Comparison of ENCODE assay signal across 12 mouse cellular contexts in the genomic region with DNA sequence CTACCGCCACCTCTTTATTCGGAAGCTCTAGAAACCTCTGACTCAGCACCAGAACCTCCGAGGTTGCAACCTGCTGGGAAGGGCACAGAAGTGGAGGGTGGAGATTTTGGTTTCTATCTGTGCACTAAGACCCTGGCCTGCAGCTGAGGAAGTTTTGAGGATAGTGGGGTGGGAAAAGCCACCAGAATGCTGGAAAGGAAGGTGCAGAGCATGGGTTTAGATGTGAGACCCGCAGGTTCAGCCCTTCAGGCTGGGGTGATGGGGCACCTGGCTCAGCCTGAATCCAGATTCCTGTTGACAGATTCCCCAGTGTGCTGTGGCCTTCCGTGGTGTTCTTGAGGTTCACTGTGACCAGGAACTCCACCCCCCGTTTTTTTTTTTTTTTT. TPM values are rescaled to one million over a fixed set of nuclear protein-coding genes. Genes with fewer than 3 reads are reported as not detected.
DNase-seq lines count a peak whose midpoint lies in the region; ATAC-seq and TF ChIP-seq lines count a peak whose summit lies in the region.
"Had no signal": no experiment of that assay in that cellular context is flagged by ENCODE, and none has a peak within 500 bp of the region (broad histone marks: within the 10 kb centered on the region; RNA-seq: fewer than 3 reads in every experiment).

No protein-coding gene starts in this region.

- TF ChIP-seq EP300 in heart, postnatal 0 days (IDR thresholded peaks at IDR 0.05; ENCODE audit: low read depth) = no peak

- H3K9ac ChIP-seq in heart, postnatal 0 days (replicated peaks; ENCODE audit: low read depth, low read length) = no peak overlapping the region
- H3K9ac ChIP-seq in embryonic facial prominence, embryonic 13.5 days = no peak overlapping the region
- H3K9ac ChIP-seq in hindbrain, embryonic 16.5 days (ENCODE audit: low read depth, low read length) = peak overlapping the region; percentile 72
- peak overlapping the region; percentile 84 for H3K9ac ChIP-seq in midbrain, embryonic 16.5 days (ENCODE audit: low read depth, low read length)

- 6% methylated on average over 6 of the region's 6 CpGs for WGBS in heart, postnatal 0 days
- WGBS in embryonic facial prominence, embryonic 13.5 days = 9% methylated on average over 6 of the region's 6 CpGs
- 3% methylated on average over 6 of the region's 6 CpGs for WGBS in hindbrain, embryonic 16.5 days
- WGBS in midbrain, embryonic 16.5 days = 2% methylated on average over 6 of the region's 6 CpGs

- H3K36me3 ChIP-seq in heart, postnatal 0 days (replicated peaks; ENCODE audit: control insufficient read depth, insufficient read depth, low read length) = no peaks in the 10 kb centered on the region
- no peaks in the 10 kb centered on the region for H3K36me3 ChIP-seq in embryonic facial prominence, embryonic 13.5 days
- no peaks in the 10 kb centered on the region for H3K36me3 ChIP-seq in hindbrain, embryonic 16.5 days (ENCODE audit: control insufficient read depth, insufficient read depth, low read length)
- H3K36me3 ChIP-seq in midbrain, embryonic 16.5 days (ENCODE audit: control insufficient read depth, insufficient read depth, low read length) = no peaks in the 10 kb centered on the region

- no peak overlapping the region for H3K27ac ChIP-seq in heart, postnatal 0 days (ENCODE audit: low read depth)
- no peak overlapping the region for H3K27ac ChIP-seq in embryonic facial prominence, embryonic 13.5 days
- peak overlapping the region; percentile 48; the same call in 1 of the 2 replicates for H3K27ac ChIP-seq in hindbrain, embryonic 16.5 days (ENCODE audit: low read depth, low read length)
- peak overlapping the region; percentile 78 for H3K27ac ChIP-seq in midbrain, embryonic 16.5 days (ENCODE audit: low read length)

- peak overlapping the region; percentile 88 for H3K4me2 ChIP-seq in heart, postnatal 0 days (ENCODE audit: low read depth, low read length)
- peak overlapping the region; percentile 86 for H3K4me2 ChIP-seq in embryonic facial prominence, embryonic 13.5 days
- peak overlapping the region; percentile 72 for H3K4me2 ChIP-seq in hindbrain, embryonic 16.5 days (ENCODE audit: low read length)
- peak overlapping the region; percentile 77 for H3K4me2 ChIP-seq in midbrain, embryonic 16.5 days (ENCODE audit: low read length)

- peaks cover 7% of the 10 kb centered on the region for H3K4me1 ChIP-seq in heart, postnatal 0 days (ENCODE audit: control insufficient read depth, insufficient read depth)
- H3K4me1 ChIP-seq in embryonic facial prominence, embryonic 13.5 days = peaks cover 16% of the 10 kb centered on the region
- H3K4me1 ChIP-seq in hindbrain, embryonic 16.5 days (ENCODE audit: control insufficient read depth, insufficient read depth, low read depth, low read length) = peaks cover 29% of the 10 kb centered on the region
- peaks cover 34% of the 10 kb centered on the region for H3K4me1 ChIP-seq in midbrain, embryonic 16.5 days (ENCODE audit: control insufficient read depth, insufficient read depth, low read length)

- peak overlapping the region; percentile 58; the same call in 1 of the 2 replicates for H3K4me3 ChIP-seq in heart, postnatal 0 days (ENCODE audit: low read depth, low read length)
- H3K4me3 ChIP-seq in embryonic facial prominence, embryonic 13.5 days = 0 out of 2 replicates have a peak overlapping the region, but pooled peaks have one; percentile 50
- peak overlapping the region; percentile 57 for H3K4me3 ChIP-seq in hindbrain, embryonic 16.5 days (ENCODE audit: low read length)
- H3K4me3 ChIP-seq in midbrain, embryonic 16.5 days (ENCODE audit: low read depth, low read length) = peak overlapping the region; percentile 70

- H3K9me3 ChIP-seq in heart, postnatal 0 days (replicated peaks; ENCODE audit: control insufficient read depth, low read length) = 0 out of 2 replicates have a peak, but pooled peaks cover 5% of the 10 kb centered on the region
- H3K9me3 ChIP-seq in embryonic facial prominence, embryonic 13.5 days = no peaks in the 10 kb centered on the region
- H3K9me3 ChIP-seq in hindbrain, embryonic 16.5 days (ENCODE audit: control insufficient read depth, low read length) = no peaks in the 10 kb centered on the region; the same call in 1 of the 2 replicates
- H3K9me3 ChIP-seq in midbrain, embryonic 16.5 days (replicated peaks; ENCODE audit: control insufficient read depth, low read length, poor library complexity, severe bottlenecking) = peaks cover 7% of the 10 kb centered on the region; the same call in 1 of the 2 replicates

- peaks cover 30% of the 10 kb centered on the region for H3K27me3 ChIP-seq in heart, postnatal 0 days (ENCODE audit: control insufficient read depth, insufficient read depth, low read length)
- H3K27me3 ChIP-seq in embryonic facial prominence, embryonic 13.5 days = peaks cover 65% of the 10 kb centered on the region
- peaks cover 8% of the 10 kb centered on the region for H3K27me3 ChIP-seq in hindbrain, embryonic 16.5 days (replicated peaks; ENCODE audit: control insufficient read depth, insufficient read depth, low read length)
- H3K27me3 ChIP-seq in midbrain, embryonic 16.5 days (ENCODE audit: control insufficient read depth, insufficient read depth, low read depth, low read length) = no peaks in the 10 kb centered on the region

- DNase-seq in heart, postnatal 0 days (ENCODE audit: low spot score) = no peak
- DNase-seq in heart, adult 11 months = no peak
- DNase-seq in right cerebral cortex, postnatal 36 days (ENCODE audit: low spot score in 2 of 2) = no peak
- DNase-seq in layer of hippocampus, postnatal 10 days (ENCODE audit: low spot score in 2 of 2) = no peak
- DNase-seq in frontal cortex, postnatal 25 days (ENCODE audit: low spot score in 2 of 2) = no peak
- DNase-seq: adrenal gland, adult 2 months; thymus, adult 18-20 months had no signal

- ATAC-seq in heart, postnatal 0 days (ENCODE audit: insufficient read depth, low read depth) = no peak
- no peak for ATAC-seq in embryonic facial prominence, embryonic 13.5 days (ENCODE audit: insufficient number of reproducible peaks, insufficient read depth, low FRiP score, low TSS enrichment, low read depth)
- ATAC-seq in hindbrain, embryonic 16.5 days = no peak
- ATAC-seq in midbrain, embryonic 16.5 days = no peak

- no peak for TF ChIP-seq CTCF in heart, postnatal 0 days (IDR thresholded peaks at IDR 0.05; ENCODE audit: low read depth)

RNA-seq across cellular contexts. Expression of gene Tox2, which starts 2.3 kb away (rescaled TPM):
- total RNA-seq in heart, postnatal 0 days (2014; rRNA removed; ENCODE audit: low replicate concordance) = 0.19 and 1.0 TPM in 2 replicates
- polyA plus RNA-seq in heart, postnatal 0 days (2015; fragmentation: Nextera tagmentation; extraction: Ambion mirVana) = 1.2 and 1.7 TPM in 2 replicates
- 2.3 and 3.0 TPM in 2 replicates for polyA plus RNA-seq in embryonic facial prominence, embryonic 13.5 days (2015; fragmentation: Nextera tagmentation; extraction: Ambion mirVana)
- 23.0 and 33.7 TPM in 2 replicates for polyA plus RNA-seq in hindbrain, embryonic 16.5 days (2015; fragmentation: Nextera tagmentation; extraction: Ambion mirVana)
- 54.5 and 55.3 TPM in 2 replicates for polyA plus RNA-seq in midbrain, embryonic 16.5 days (2015; fragmentation: Nextera tagmentation; extraction: Ambion mirVana)
- 10 to 100 TPM; 24.3 to 24.4 TPM for total RNA-seq in layer of hippocampus, postnatal 10 days (2021)
- total RNA-seq: granulocyte monocyte progenitor cell, adult 5-6 weeks; neutrophil, adult 5-6 weeks had no signal

Comparison
In these comparisons a context has a peak if more than half of its experiments do, and no peak if none do; other contexts are left out.
1. H3K27ac ChIP-seq: peak in hindbrain, embryonic 16.5 days (single experiment) and midbrain, embryonic 16.5 days (single experiment); none in heart, postnatal 0 days (single experiment) and embryonic facial prominence, embryonic 13.5 days (single experiment).
2. H3K9ac ChIP-seq: peak in hindbrain, embryonic 16.5 days (single experiment) and midbrain, embryonic 16.5 days (single experiment); none in heart, postnatal 0 days (single experiment) and embryonic facial prominence, embryonic 13.5 days (single experiment).
3. Peak in every context shown above with its lines, with median percentiles within 50 percentile points of each other: H3K4me2 ChIP-seq and H3K4me3 ChIP-seq.